Mouse (Mus musculus): ENCODE measurements around the gene Cnpy3.

Cnpy3 gene

GRCm38 (mm10) chr17:46724477-46725084 lies 27.4 kb downstream of the Cnpy3 start:
- CTCF ChIA-PET: interaction anchor here (0.6 to 0.7 kb wide), 2 partner anchors 111 to 158 kb away, joined by 4 to 8 read pairs; no protein-coding TSS in a partner anchor

GRCm38 (mm10) chr17:46721077-46721476 lies 30.9 kb downstream of the Cnpy3 start:
- CTCF ChIA-PET: interaction anchor here (0.5 kb wide), 1 partner anchor 172 kb away, joined by 3 read pairs; no protein-coding TSS in a partner anchor

GRCm38 (mm10) chr17:46714756-46715481 lies 37.1 kb downstream of the Cnpy3 start:
- CTCF ChIA-PET: no interaction called here

- CTCF ChIA-PET: no interaction called here
Measured at GRCm38 (mm10) chr17:46713849-46714248, 38.2 kb downstream of the Cnpy3 start.

GRCm38 (mm10) chr17:46712442-46712841 lies 39.6 kb downstream of the Cnpy3 start:
- CTCF ChIA-PET: no interaction called here

GRCm38 (mm10) chr17:46711612-46712271 lies 40.3 kb downstream of the Cnpy3 start:
- CTCF ChIA-PET: no interaction called here

GRCm38 (mm10) chr17:46710959-46711597 lies 40.9 kb downstream of the Cnpy3 start, which contains the start of gene Pex6:
Pex6 (plus strand) TSS chr17:46711463.
- CTCF ChIA-PET: no interaction called here

- CTCF ChIA-PET: interaction anchor here (0.7 kb wide), 1 partner anchor 46 kb away, joined by 14 read pairs; the partner anchor contains the start of gene Cnpy3
Measured at GRCm38 (mm10) chr17:46706375-46707089, 45.5 kb downstream of the Cnpy3 start.

- CTCF ChIA-PET: interaction anchor here (0.6 to 0.8 kb wide), 2 partner anchors 19 to 38 kb away, joined by 3 to 5 read pairs; no protein-coding TSS in a partner anchor
Measured at GRCm38 (mm10) chr17:46704887-46705835, 46.9 kb downstream of the Cnpy3 start, which contains the start of gene Ppp2r5d. Ppp2r5d (minus strand) TSS chr17:46705111.

GRCm38 (mm10) chr17:46703971-46704886 lies 47.8 kb downstream of the Cnpy3 start:
- CTCF ChIA-PET: interaction anchor here (0.6 kb wide), 1 partner anchor 37 kb away, joined by 5 read pairs; no protein-coding TSS in a partner anchor

- CTCF ChIA-PET: no interaction called here
Measured at GRCm38 (mm10) chr17:46702506-46702905, 49.5 kb downstream of the Cnpy3 start.

GRCm38 (mm10) chr17:46702100-46702499 lies 49.9 kb downstream of the Cnpy3 start:
- CTCF ChIA-PET: no interaction called here

- CTCF ChIA-PET: no interaction called here
Measured at GRCm38 (mm10) chr17:46701489-46701888, 50.5 kb downstream of the Cnpy3 start.

- CTCF ChIA-PET: no interaction called here
Measured at GRCm38 (mm10) chr17:46699912-46700311, 52.1 kb downstream of the Cnpy3 start.

GRCm38 (mm10) chr17:46699245-46699644 lies 52.8 kb downstream of the Cnpy3 start:
- CTCF ChIA-PET: no interaction called here

GRCm38 (mm10) chr17:46698515-46698914 lies 53.5 kb downstream of the Cnpy3 start:
- CTCF ChIA-PET: no interaction called here

- CTCF ChIA-PET: no interaction called here
Measured at GRCm38 (mm10) chr17:46694517-46695063, 57.4 kb downstream of the Cnpy3 start.

GRCm38 (mm10) chr17:46691390-46691789 lies 60.6 kb downstream of the Cnpy3 start:
- CTCF ChIA-PET: no interaction called here

- CTCF ChIA-PET: interaction anchor here (0.6 kb wide), 1 partner anchor 93 kb away, joined by 3 read pairs; no protein-coding TSS in a partner anchor
Measured at GRCm38 (mm10) chr17:46690665-46691064, 61.3 kb downstream of the Cnpy3 start.

Measured in spleen, embryonic (tissue).